Mouse (Mus musculus): ENCODE results near the gene Gm20521. TPM values are rescaled to one million over a fixed set of nuclear protein-coding genes. Genes with fewer than 3 reads are reported as not detected.

Gm20521 gene
- polyA plus RNA-seq, 1 experiment from 2014 or later, result 1.1 TPM

GRCm38 (mm10) chr14:54912886-54913285, 29.6 kb downstream of the Gm20521 start, which contains the start of gene Slc22a17:
Slc22a17 (minus strand) TSS chr14:54913132.
- no peaks in the 10 kb centered on the region for H3K36me3 ChIP-seq (ENCODE audit: inconsistent target)
- under 1% methylated on average over 28 of the region's 28 CpGs for WGBS (ENCODE audit: missing documents)
- H3K4me3 ChIP-seq (ENCODE audit: inconsistent target), result peak within 1 kb of the TSS; percentile 1; the same call in 1 of the 2 replicates
- H3K79me2 ChIP-seq (ENCODE audit: inconsistent target), result no peaks in the 10 kb centered on the region
- H3K27ac ChIP-seq, result no peak within 1 kb of the TSS

- Histone ChIP-seq H3K4me3 (ENCODE audit: inconsistent target) (peak overlapping the region; percentile 1; the same call in 1 of the 2 replicates), H3K36me3 (ENCODE audit: inconsistent target) (no peaks in the 10 kb centered on the region), H3K27ac (no peak overlapping the region), H3K79me2 (ENCODE audit: inconsistent target) (no peaks in the 10 kb centered on the region)
- 27% methylated on average over 10 of the region's 10 CpGs for WGBS (ENCODE audit: missing documents)
Observed at GRCm38 (mm10) chr14:54913343-54913742, 30.1 kb downstream of the Gm20521 start.

GRCm38 (mm10) chr14:54920076-54920685, 36.9 kb downstream of the Gm20521 start:
- Histone ChIP-seq H3K36me3 (ENCODE audit: inconsistent target) (no peaks in the 10 kb centered on the region), H3K4me3 (ENCODE audit: inconsistent target) (no peak overlapping the region), H3K79me2 (ENCODE audit: inconsistent target) (no peaks in the 10 kb centered on the region), H3K27ac (no peak overlapping the region)
- 95% methylated on average over 15 of the region's 16 CpGs for WGBS (ENCODE audit: missing documents)

- H3K4me3 ChIP-seq (ENCODE audit: inconsistent target), result no peak overlapping the region
- WGBS (ENCODE audit: missing documents), result 92% methylated on average over 5 of the region's 7 CpGs
- H3K79me2 ChIP-seq (ENCODE audit: inconsistent target), result no peaks in the 10 kb centered on the region
- no peak overlapping the region for H3K27ac ChIP-seq
- no peaks in the 10 kb centered on the region for H3K36me3 ChIP-seq (ENCODE audit: inconsistent target)
Observed at GRCm38 (mm10) chr14:54924641-54925348, 41.6 kb downstream of the Gm20521 start.

GRCm38 (mm10) chr14:54925349-54926342, 42.4 kb downstream of the Gm20521 start, which contains the start of gene Efs:
Efs (minus strand) TSS chr14:54926126.
- H3K27ac ChIP-seq, result no peak within 1 kb of the TSS
- H3K79me2 ChIP-seq (ENCODE audit: inconsistent target), result no peaks in the 10 kb centered on the region
- 17% methylated on average over 51 of the region's 57 CpGs for WGBS (ENCODE audit: missing documents)
- no peak within 1 kb of the TSS for H3K4me3 ChIP-seq (ENCODE audit: inconsistent target)
- H3K36me3 ChIP-seq (ENCODE audit: inconsistent target), result no peaks in the 10 kb centered on the region

GRCm38 (mm10) chr14:54926401-54927158, 43.3 kb downstream of the Gm20521 start:
- Histone ChIP-seq H3K36me3 (ENCODE audit: inconsistent target) (no peaks in the 10 kb centered on the region), H3K79me2 (ENCODE audit: inconsistent target) (no peaks in the 10 kb centered on the region), H3K4me3 (ENCODE audit: inconsistent target) (no peak overlapping the region), H3K27ac (no peak overlapping the region)
- WGBS (ENCODE audit: missing documents), result 4% methylated on average over 57 of the region's 58 CpGs

GRCm38 (mm10) chr14:54927296-54927695, 44.1 kb downstream of the Gm20521 start:
- no peak overlapping the region for H3K27ac ChIP-seq
- H3K4me3 ChIP-seq (ENCODE audit: inconsistent target), result no peak overlapping the region
- H3K79me2 ChIP-seq (ENCODE audit: inconsistent target), result no peaks in the 10 kb centered on the region
- WGBS (ENCODE audit: missing documents), result 53% methylated on average over 7 of the region's 7 CpGs
- H3K36me3 ChIP-seq (ENCODE audit: inconsistent target), result no peaks in the 10 kb centered on the region

- 88% methylated on average over 5 of the region's 5 CpGs for WGBS (ENCODE audit: missing documents)
- Histone ChIP-seq H3K27ac (no peak overlapping the region), H3K4me3 (ENCODE audit: inconsistent target) (no peak overlapping the region), H3K36me3 (ENCODE audit: inconsistent target) (no peaks in the 10 kb centered on the region), H3K79me2 (ENCODE audit: inconsistent target) (no peaks in the 10 kb centered on the region)
Observed at GRCm38 (mm10) chr14:54929801-54930200, 46.6 kb downstream of the Gm20521 start.

GRCm38 (mm10) chr14:54930431-54930830, 47.2 kb downstream of the Gm20521 start:
- 21% methylated on average over 1 of the region's 2 CpGs for WGBS (ENCODE audit: missing documents)
- no peak overlapping the region for H3K27ac ChIP-seq
- no peaks in the 10 kb centered on the region for H3K36me3 ChIP-seq (ENCODE audit: inconsistent target)
- no peaks in the 10 kb centered on the region for H3K79me2 ChIP-seq (ENCODE audit: inconsistent target)
- no peak overlapping the region for H3K4me3 ChIP-seq (ENCODE audit: inconsistent target)

- no peaks in the 10 kb centered on the region for H3K36me3 ChIP-seq (ENCODE audit: inconsistent target)
- 71% methylated on average over 6 of the region's 6 CpGs for WGBS (ENCODE audit: missing documents)
- no peaks in the 10 kb centered on the region for H3K79me2 ChIP-seq (ENCODE audit: inconsistent target)
- no peak within 1 kb of the TSS for H3K27ac ChIP-seq
- H3K4me3 ChIP-seq (ENCODE audit: inconsistent target), result no peak within 1 kb of the TSS
Observed at GRCm38 (mm10) chr14:54932645-54933150, 49.5 kb downstream of the Gm20521 start, which contains the start of gene Il25. Il25 (plus strand) TSS chr14:54932695.

GRCm38 (mm10) chr14:54935904-54936830, 52.9 kb downstream of the Gm20521 start, which contains the start of gene Cmtm5:
Cmtm5 (plus strand) TSS chr14:54936261.
- 45% methylated on average over 8 of the region's 8 CpGs for WGBS (ENCODE audit: missing documents)
- Histone ChIP-seq H3K4me3 (ENCODE audit: inconsistent target) (no peak within 1 kb of the TSS), H3K36me3 (ENCODE audit: inconsistent target) (no peaks in the 10 kb centered on the region), H3K27ac (no peak within 1 kb of the TSS), H3K79me2 (ENCODE audit: inconsistent target) (no peaks in the 10 kb centered on the region)

- Histone ChIP-seq H3K79me2 (ENCODE audit: inconsistent target) (no peaks in the 10 kb centered on the region), H3K36me3 (ENCODE audit: inconsistent target) (no peaks in the 10 kb centered on the region), H3K4me3 (ENCODE audit: inconsistent target) (no peak overlapping the region), H3K27ac (no peak overlapping the region)
- 17% methylated on average over 6 of the region's 6 CpGs for WGBS (ENCODE audit: missing documents)
Observed at GRCm38 (mm10) chr14:54936831-54937160, 53.6 kb downstream of the Gm20521 start.
